Mouse (Mus musculus) liver, adult 2 months (tissue): ENCODE data around the gene Elmsan1.

ENCODE experiments used
- CTCF ChIP-seq: fragments of 200-500 bp; IDR thresholded peaks from 2 replicates; pipeline ENCODE4 v1.5.1; 2011; ENCODE audit warnings: low read depth, low read length, control low read depth
- POLR2A ChIP-seq: fragments of 200-500 bp; IDR thresholded peaks from 2 replicates; pipeline ENCODE4 v1.6.1; 2011; ENCODE audit warnings: low read length, control low read depth; ENCODE audit not compliant: insufficient read depth; ENCODE audit errors: extremely low read depth

GRCm38 (mm10) chr12:84109924-84110323, 108.8 kb downstream of the Elmsan1 start:
- TF ChIP-seq CTCF, result no peak
- TF ChIP-seq POLR2A, result no peak
